Mouse (Mus musculus): ENCODE data around the gene Daxx.
"Not testable (repeated sequence)": the region's sequence is repeated elsewhere in the genome, so short reads cannot be mapped to it uniquely, and the experiment has no call there.

Daxx gene

GRCm38 (mm10) chr17:33902491-33902890 lies 6.7 kb upstream of the Daxx start:
- no peak for DNase-seq (ENCODE audit: low read depth)

GRCm38 (mm10) chr17:33903911-33904651 lies 5.1 kb upstream of the Daxx start:
- DNase-seq (ENCODE audit: low read depth), result not testable (repeated sequence)

- not testable (repeated sequence) for DNase-seq (ENCODE audit: low read depth)
These were observed 4.4 kb upstream of the Daxx start, which contains the start of gene Platr17 for GRCm38 (mm10) chr17:33904835-33905234. TSS of gene Platr17 (plus strand) at chr17:33905135.

GRCm38 (mm10) chr17:33908331-33909076 lies 710 bp upstream of the Daxx start:
- no peak for DNase-seq (ENCODE audit: low read depth)

- no peak for DNase-seq (ENCODE audit: low read depth)
These were observed 646 bp downstream of the Daxx start for GRCm38 (mm10) chr17:33909869-33910250.

GRCm38 (mm10) chr17:33910346-33911051 lies 1.3 kb downstream of the Daxx start:
- DNase-seq (ENCODE audit: low read depth), result no peak

- no peak for DNase-seq (ENCODE audit: low read depth)
These were observed 2.0 kb downstream of the Daxx start for GRCm38 (mm10) chr17:33911052-33911812.

- no peak for DNase-seq (ENCODE audit: low read depth)
These were observed 2.7 kb downstream of the Daxx start for GRCm38 (mm10) chr17:33911813-33912414.

GRCm38 (mm10) chr17:33913264-33913663 lies 4.0 kb downstream of the Daxx start:
- no peak for DNase-seq (ENCODE audit: low read depth)

- no peak for DNase-seq (ENCODE audit: low read depth)
These were observed 4.7 kb downstream of the Daxx start for GRCm38 (mm10) chr17:33913905-33914304.

- DNase-seq (ENCODE audit: low read depth), result no peak
These were observed 5.8 kb downstream of the Daxx start for GRCm38 (mm10) chr17:33914969-33915391.

GRCm38 (mm10) chr17:33915671-33916250 lies 6.5 kb downstream of the Daxx start, which contains the start of the genes Tapbp and Zbtb22:
TSS of gene Tapbp (plus strand) at chr17:33915899.
TSS of gene Zbtb22 (plus strand) at chr17:33915904.
- peak; percentile 98 for DNase-seq (ENCODE audit: low read depth)

GRCm38 (mm10) chr17:33916294-33916693 lies 7.1 kb downstream of the Daxx start:
- DNase-seq (ENCODE audit: low read depth), result no peak

- no peak for DNase-seq (ENCODE audit: low read depth)
These were observed 7.8 kb downstream of the Daxx start for GRCm38 (mm10) chr17:33916847-33917655.

- DNase-seq (ENCODE audit: low read depth), result no peak
These were observed 8.6 kb downstream of the Daxx start for GRCm38 (mm10) chr17:33917656-33918292.

- no peak for DNase-seq (ENCODE audit: low read depth)
These were observed 9.3 kb downstream of the Daxx start for GRCm38 (mm10) chr17:33918293-33919203.

- DNase-seq (ENCODE audit: low read depth), result no peak
These were observed 10.4 kb downstream of the Daxx start for GRCm38 (mm10) chr17:33919351-33920281.
